Mouse (Mus musculus) cerebellum, adult (tissue): ENCODE data around the gene Tmed6.

Experiments
- ATAC-seq: cut with Nextera tagmentation; 2 replicates; pipeline ENCODE4 v1.9.2; 2017; ENCODE audit warnings: mild to moderate bottlenecking, moderate library complexity, mixed read lengths; ENCODE audit not compliant: insufficient number of reproducible peaks, low FRiP score, low TSS enrichment

Gene Tmed6

DNA sequence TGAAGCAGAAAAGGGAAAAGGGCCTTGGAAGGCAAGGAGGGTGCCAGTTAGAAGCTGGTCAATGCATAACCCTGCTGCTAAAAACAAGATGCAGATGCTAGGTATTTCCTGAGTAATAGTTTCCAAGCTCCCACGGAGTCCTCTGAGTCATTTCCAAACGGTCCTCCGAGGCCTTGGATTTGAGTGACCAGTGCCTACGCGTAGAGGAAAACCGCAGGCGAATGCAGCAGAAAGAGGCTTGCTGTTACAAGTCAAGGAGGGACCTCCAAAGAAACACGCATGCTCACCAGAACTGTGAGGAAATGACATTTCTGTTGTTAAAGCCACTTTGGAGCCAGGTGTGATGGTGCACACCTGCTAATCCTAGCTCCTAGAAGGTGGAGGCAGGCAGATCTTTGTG is 42.0 kb downstream of the Tmed6 start:
- no peak for ATAC-seq

DNA sequence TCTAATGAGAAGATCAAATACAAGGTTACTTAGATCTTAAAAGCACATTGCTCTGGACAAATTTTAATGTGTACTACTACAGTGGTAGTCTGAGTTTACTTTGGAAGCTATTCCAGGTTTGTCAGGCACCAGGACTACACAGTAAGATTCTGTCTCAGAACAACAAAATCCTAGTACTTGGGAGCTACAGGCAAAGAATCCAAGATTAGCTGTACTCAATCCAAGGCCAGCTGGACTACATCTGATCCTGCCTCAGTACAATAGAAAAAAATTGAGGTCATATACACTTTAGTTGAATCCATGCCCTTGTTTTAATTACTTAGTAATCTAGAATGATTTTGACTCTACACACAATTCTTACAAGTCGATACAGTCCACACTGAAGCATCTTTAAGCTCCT is 50.5 kb downstream of the Tmed6 start:
- no peak for ATAC-seq

DNA sequence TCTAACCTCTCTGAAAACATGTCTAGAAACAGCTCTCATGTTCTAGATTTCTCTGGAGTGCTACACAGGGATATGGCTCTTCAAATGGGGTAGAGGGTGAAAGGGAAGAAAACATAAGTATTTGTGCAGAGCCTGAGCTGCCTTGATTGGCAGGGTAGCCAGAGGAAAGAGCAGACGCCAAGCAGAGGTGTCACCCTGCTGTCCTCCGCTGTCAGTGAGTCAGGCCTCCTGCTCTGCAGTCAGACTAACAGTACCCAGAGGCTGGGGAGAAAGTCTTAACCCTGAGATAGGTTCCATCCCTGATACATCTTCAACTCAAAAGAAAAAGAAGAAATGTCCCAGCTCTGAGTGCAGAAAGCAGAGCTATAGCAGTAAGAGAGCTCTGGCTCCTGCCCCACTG is 52.8 kb downstream of the Tmed6 start:
- ATAC-seq = no peak
